Mouse (Mus musculus) ES-Bruce4 (cell line): ENCODE data around the gene Ak9. TPM values are rescaled to one million over a fixed set of nuclear protein-coding genes. Genes with fewer than 3 reads are reported as not detected.
A peak's percentile ranks its signal among the peaks of the same experiment; 100 is the strongest.

Source experiments
- H3K27ac ChIP-seq: 2 replicates; pipeline ENCODE4 v1.5.1; 2012; ENCODE audit warnings: low read length, inconsistent platforms; ENCODE audit not compliant: insufficient read depth
- H3K27me3 ChIP-seq: 2 replicates; pipeline ENCODE4 v1.6.1; 2012; ENCODE audit warnings: mild to moderate bottlenecking, low read length, inconsistent platforms; ENCODE audit not compliant: control insufficient read depth, poor library complexity, insufficient read depth, severe bottlenecking
- H3K36me3 ChIP-seq: 2 replicates; pipeline ENCODE4 v1.6.1; 2012; ENCODE audit warnings: inconsistent platforms, mild to moderate bottlenecking, low read length, moderate library complexity; ENCODE audit not compliant: control insufficient read depth, poor library complexity, insufficient read depth, severe bottlenecking
- H3K4me1 ChIP-seq: one replicate; pipeline ENCODE4 v1.8.1; 2011; ENCODE audit warnings: low read length; ENCODE audit not compliant: control insufficient read depth, insufficient read depth
- H3K4me3 ChIP-seq: 2 replicates; pipeline ENCODE4 v1.5.1; 2011; ENCODE audit warnings: low read depth, mild to moderate bottlenecking, low read length
- H3K9ac ChIP-seq: 2 replicates; pipeline ENCODE4 v1.6.1; 2012; ENCODE audit warnings: low read depth, mild to moderate bottlenecking, inconsistent platforms; ENCODE audit not compliant: poor library complexity, severe bottlenecking
- H3K9me3 ChIP-seq: replicated peaks from 2 replicates; pipeline ENCODE4 v1.6.1; 2012; ENCODE audit warnings: mild to moderate bottlenecking, low read length, inconsistent platforms; ENCODE audit not compliant: control insufficient read depth, poor library complexity, insufficient read depth, severe bottlenecking
- CTCF ChIP-seq: IDR thresholded peaks from one replicate; pipeline ENCODE4 v1.8.1; 2011; ENCODE audit warnings: low read depth, low read length
- EP300 ChIP-seq: IDR thresholded peaks from 2 replicates; pipeline ENCODE4 v1.6.1; 2011; ENCODE audit warnings: low read depth, low read length; ENCODE audit not compliant: insufficient read depth
- POLR2A ChIP-seq: IDR thresholded peaks from one replicate; pipeline ENCODE4 v1.8.1; 2011; ENCODE audit warnings: low read length; ENCODE audit not compliant: insufficient read depth
- polyA plus RNA-seq: library from polyadenylated mRNA; stranded (reverse); fragments of >200 nt; gene quantifications from 2 replicates; pipeline ENCODE4 v1.2.4, GENCODE M21; 2011; ENCODE audit warnings: low read depth; ENCODE audit not compliant: missing spikeins, insufficient read depth, insufficient read length

Gene Ak9
- polyA plus RNA-seq, 1 experiment = 0.09 TPM

DNA sequence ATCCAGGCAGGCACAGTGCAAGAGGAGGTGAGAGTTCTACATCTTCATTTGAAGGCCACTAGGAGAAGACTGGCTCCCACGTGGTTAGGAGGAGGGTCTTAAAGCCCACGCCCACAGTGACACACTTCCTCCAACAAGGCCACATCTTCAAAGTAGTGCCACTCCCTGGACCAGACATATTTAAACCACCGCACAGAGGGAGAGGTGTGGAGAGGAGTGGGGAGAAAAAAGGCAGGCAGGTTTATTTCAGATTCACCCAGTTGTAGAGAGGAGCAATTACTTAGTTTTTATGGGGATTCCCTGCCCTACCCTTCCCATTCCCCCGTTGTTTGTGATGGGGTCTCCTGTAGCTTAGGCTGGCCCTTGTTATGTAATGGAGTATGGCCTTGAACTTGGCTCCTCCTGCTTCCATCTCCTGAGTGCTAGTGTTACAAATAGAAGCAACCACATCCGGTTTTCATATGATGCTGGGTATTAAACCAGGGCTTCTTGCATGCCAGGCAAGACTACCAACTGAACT, 169.2 kb downstream of the Ak9 start:
- Histone ChIP-seq H3K4me1 (peaks cover 9% of the 10 kb centered on the region), H3K9me3 (no peaks in the 10 kb centered on the region), H3K9ac (no peak overlapping the region), H3K36me3 (no peaks in the 10 kb centered on the region), H3K27ac (no peak overlapping the region), H3K4me3 (no peak overlapping the region), H3K27me3 (no peaks in the 10 kb centered on the region)
- TF ChIP-seq CTCF (no peak), POLR2A (no peak), EP300 (no peak)

GRCm38 (mm10) chr10:41473782-41474468, 170.1 kb downstream of the Ak9 start:
- Histone ChIP-seq H3K9ac (no peak overlapping the region), H3K9me3 (no peaks in the 10 kb centered on the region), H3K4me3 (no peak overlapping the region), H3K27me3 (no peaks in the 10 kb centered on the region), H3K4me1 (peaks cover 9% of the 10 kb centered on the region), H3K36me3 (no peaks in the 10 kb centered on the region), H3K27ac (no peak overlapping the region)
- TF ChIP-seq POLR2A (no peak), EP300 (no peak), CTCF (no peak)

GRCm38 (mm10) chr10:41474981-41475391, 171.2 kb downstream of the Ak9 start:
- H3K27me3 ChIP-seq = no peaks in the 10 kb centered on the region
- H3K27ac ChIP-seq = no peak overlapping the region
- H3K9ac ChIP-seq = no peak overlapping the region
- no peak for TF ChIP-seq EP300
- TF ChIP-seq CTCF = no peak
- TF ChIP-seq POLR2A = no peak
- H3K4me1 ChIP-seq = peaks cover 7% of the 10 kb centered on the region
- H3K9me3 ChIP-seq = no peaks in the 10 kb centered on the region
- no peak overlapping the region for H3K4me3 ChIP-seq
- H3K36me3 ChIP-seq = no peaks in the 10 kb centered on the region

- Histone ChIP-seq H3K9ac (peak within 1 kb of the TSS; percentile 69), H3K4me3 (peak within 1 kb of the TSS; percentile 82), H3K27ac (0 out of 2 replicates have a peak within 1 kb of the TSS, but pooled peaks have one; percentile 12), H3K27me3 (no peaks in the 10 kb centered on the region), H3K4me1 (peaks cover 5% of the 10 kb centered on the region), H3K36me3 (no peaks in the 10 kb centered on the region), H3K9me3 (no peaks in the 10 kb centered on the region)
- TF ChIP-seq EP300 (no peak), CTCF (no peak), POLR2A (peak; percentile 55)
Observed at GRCm38 (mm10) chr10:41476171-41477017, 172.6 kb downstream of the Ak9 start, which contains the start of gene Mical1. Gene Mical1 (plus strand): TSS chr10:41476314.

DNA sequence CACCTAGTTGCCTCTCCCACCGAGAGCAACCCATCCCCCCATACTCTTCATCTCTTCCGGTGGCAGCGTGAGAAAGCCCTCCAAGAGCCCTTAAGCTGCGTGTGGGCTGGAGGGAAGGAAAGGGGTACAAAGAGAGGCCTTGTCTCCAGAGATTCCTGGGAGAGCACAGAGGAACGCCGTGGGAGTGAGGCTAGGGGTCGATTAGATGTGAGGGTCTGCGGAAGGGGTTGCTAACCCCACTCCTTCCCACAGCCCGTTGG, 173.2 kb downstream of the Ak9 start:
- Histone ChIP-seq H3K4me1 (peaks cover 5% of the 10 kb centered on the region), H3K27me3 (no peaks in the 10 kb centered on the region), H3K4me3 (peak overlapping the region; percentile 82), H3K27ac (0 out of 2 replicates have a peak overlapping the region, but pooled peaks have one; percentile 12), H3K9ac (peak overlapping the region; percentile 69), H3K36me3 (no peaks in the 10 kb centered on the region), H3K9me3 (no peaks in the 10 kb centered on the region)
- TF ChIP-seq CTCF (no peak), POLR2A (no peak), EP300 (no peak)
